8 mouse cellular contexts compared by ENCODE assay signal in the genomic region with DNA sequence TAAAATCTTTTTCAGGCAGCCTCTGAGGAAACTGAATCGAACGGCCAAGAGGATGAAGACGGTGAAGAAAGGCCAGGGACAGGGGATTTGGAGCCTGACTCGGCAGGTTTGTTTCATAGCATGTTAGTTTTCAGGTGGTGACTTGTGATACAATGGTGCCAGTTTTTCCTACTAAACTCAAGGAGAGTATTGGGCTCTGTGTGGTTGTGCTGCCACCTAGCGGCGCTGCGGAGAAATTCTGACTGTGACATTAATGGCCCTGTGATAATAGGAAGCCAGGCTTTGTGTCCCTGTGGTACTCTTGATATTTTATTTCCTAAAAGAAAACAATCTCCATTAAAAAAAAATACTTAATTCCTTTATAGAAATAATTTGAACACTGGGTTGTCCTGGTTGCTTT.
DNase-seq lines count a peak whose midpoint lies in the region; ATAC-seq and TF ChIP-seq lines count a peak whose summit lies in the region.

No protein-coding gene starts in this region.

- H3K36me3 ChIP-seq in embryonic facial prominence, embryonic 14.5 days (ENCODE audit: control insufficient read depth, insufficient read depth, low read length) = peaks cover 13% of the 10 kb centered on the region

- WGBS in bone marrow, adult 2 months = 8% methylated on average over 7 of the region's 7 CpGs
- 4% methylated on average over 7 of the region's 7 CpGs for WGBS in embryonic facial prominence, embryonic 14.5 days

- no peaks in the 10 kb centered on the region for H3K9me3 ChIP-seq in embryonic facial prominence, embryonic 14.5 days (ENCODE audit: control insufficient read depth, low read length)

- no peak overlapping the region for H3K9ac ChIP-seq in embryonic facial prominence, embryonic 14.5 days (ENCODE audit: low read depth, low read length)

- no peaks in the 10 kb centered on the region for H3K27me3 ChIP-seq in embryonic facial prominence, embryonic 14.5 days (replicated peaks; ENCODE audit: control insufficient read depth, insufficient read depth, low read length)

- no peak overlapping the region for H3K4me3 ChIP-seq in bone marrow, adult 2 months (replicated peaks; ENCODE audit: control insufficient read depth, low read depth, low read length)
- no peak overlapping the region for H3K4me3 ChIP-seq in embryonic facial prominence, embryonic 14.5 days (ENCODE audit: low read depth, low read length)

- no peak overlapping the region for H3K4me2 ChIP-seq in embryonic facial prominence, embryonic 14.5 days (ENCODE audit: low read depth, low read length)

- TF ChIP-seq CTCF in bone marrow, adult 2 months (IDR thresholded peaks at IDR 0.05; ENCODE audit: control insufficient read depth, insufficient read depth, low read length) = peak; percentile 84

- DNase-seq in ES-CJ7 (ENCODE audit: low read depth, low spot score) = peak; percentile 71
- peak; percentile 84 for DNase-seq in embryonic facial prominence, embryonic 14.5 days (ENCODE audit: low spot score)
- peak; percentile 85 to 88 for DNase-seq in heart, postnatal 10 days
- DNase-seq in layer of hippocampus, adult 9-10 months (ENCODE audit: low spot score) = peak; percentile 77
- peak; percentile 81 for DNase-seq in lung, postnatal 10 days
- peak; percentile 65 for DNase-seq in retina, postnatal 7 days (ENCODE audit: low read depth, low spot score)
- peak; percentile 70 for DNase-seq in urinary bladder, postnatal 25 days (ENCODE audit: low spot score)

- H3K27ac ChIP-seq in bone marrow, adult 2 months (ENCODE audit: control insufficient read depth, insufficient read depth, low read depth, low read length, poor library complexity) = no peak overlapping the region
- H3K27ac ChIP-seq in embryonic facial prominence, embryonic 14.5 days (replicated peaks; ENCODE audit: low read depth, low read length) = no peak overlapping the region

- no peak for TF ChIP-seq POLR2A in bone marrow, adult 2 months (IDR thresholded peaks at IDR 0.05; ENCODE audit: borderline replicate concordance, control insufficient read depth, low read depth, low read length)

- ATAC-seq in embryonic facial prominence, embryonic 14.5 days (ENCODE audit: low read depth) = no peak; the same call in 1 of the 2 replicates

- no peaks in the 10 kb centered on the region for H3K4me1 ChIP-seq in bone marrow, adult 2 months (ENCODE audit: control insufficient read depth, insufficient read depth, low read length)
- H3K4me1 ChIP-seq in embryonic facial prominence, embryonic 14.5 days (ENCODE audit: control insufficient read depth, insufficient read depth, low read length) = no peaks in the 10 kb centered on the region

- intact Hi-C loops in heart, postnatal 10 days (cut with DNase I) = loop anchor here (1.0 to 10.0 kb wide), 2 partner anchors 319 to 632 kb away; no protein-coding TSS in a partner anchor
